Mouse (Mus musculus) brain, adult 10 weeks (tissue): ENCODE measurements around the gene Pnpla7. TPM values are rescaled to one million over a fixed set of nuclear protein-coding genes. Genes with fewer than 3 reads are reported as not detected.

ENCODE experiments used
- polyA plus RNA-seq: library from polyadenylated mRNA; stranded (reverse); fragments of 350-450 nt; fragmentation: Illumina TruSeq; extraction: RNeasy Lipid Tissue Mini Kit (QIAGEN cat#74804); gene quantifications from one replicate; pipeline ENCODE4 v1.2.3, GENCODE M21; 2015; ENCODE audit warnings: low read depth, low replicate concordance

The Pnpla7 gene
- 11.9 TPM for polyA plus RNA-seq

GRCm38 (mm10) chr2:24975704-24976297, at the start of gene Pnpla7:
Gene Pnpla7, plus strand, starts transcription at chr2:24976033.

GRCm38 (mm10) chr2:24935057-24935796, 40.6 kb upstream of the Pnpla7 start, which contains the start of gene Arrdc1:
Gene Arrdc1, minus strand, starts transcription at chr2:24935252.

GRCm38 (mm10) chr2:24949421-24950188, 26.2 kb upstream of the Pnpla7 start, which contains the start of gene Zmynd19:
Gene Zmynd19, plus strand, starts transcription at chr2:24949792.

GRCm38 (mm10) chr2:24962304-24963000, 13.4 kb upstream of the Pnpla7 start, which contains the start of gene Dph7:
Gene Dph7, plus strand, starts transcription at chr2:24962400.

GRCm38 (mm10) chr2:24974906-24975703, 728 bp upstream of the Pnpla7 start, which contains the start of gene Mrpl41:
Gene Mrpl41, minus strand, starts transcription at chr2:24975098.

GRCm38 (mm10) chr2:25054221-25055067, 78.6 kb downstream of the Pnpla7 start, which contains the start of gene Nsmf:
Gene Nsmf, plus strand, starts transcription at chr2:25054355.

GRCm38 (mm10) chr2:25080076-25080475, 104.2 kb downstream of the Pnpla7 start, which contains the start of gene Entpd8:
Gene Entpd8, plus strand, starts transcription at chr2:25080304.

GRCm38 (mm10) chr2:25095109-25095850, 119.4 kb downstream of the Pnpla7 start, which contains the start of gene Noxa1:
Gene Noxa1, minus strand, starts transcription at chr2:25095149.

Other genes with a start within 250 kb of the Pnpla7 start
- 37.4 TPM for gene Cacna1b, start 212.9 kb upstream of the Pnpla7 start, polyA plus RNA-seq
- gene Ehmt1, start 56.4 kb upstream of the Pnpla7 start, polyA plus RNA-seq: 20.3 TPM
- 13.1 TPM for gene Arrdc1, start 40.8 kb upstream of the Pnpla7 start, polyA plus RNA-seq
- 34.0 TPM for gene Zmynd19, start 26.2 kb upstream of the Pnpla7 start, polyA plus RNA-seq
- gene Dph7, start 13.6 kb upstream of the Pnpla7 start, polyA plus RNA-seq: 37.8 TPM
- gene Mrpl41, start 935 bp upstream of the Pnpla7 start, polyA plus RNA-seq: 176 TPM
- gene Nsmf, start 78.3 kb downstream of the Pnpla7 start, polyA plus RNA-seq: 429 TPM
- gene Entpd8, start 104.3 kb downstream of the Pnpla7 start, polyA plus RNA-seq: not detected
- not detected for gene Noxa1, start 119.1 kb downstream of the Pnpla7 start, polyA plus RNA-seq
- gene Nrarp, start 204.7 kb downstream of the Pnpla7 start, polyA plus RNA-seq: 13.6 TPM
- 2.9 TPM for gene Tor4a, start 220.9 kb downstream of the Pnpla7 start, polyA plus RNA-seq
- 47.7 TPM for gene Nelfb, start 235.5 kb downstream of the Pnpla7 start, polyA plus RNA-seq
- not detected for gene Stpg3, start 238.6 kb downstream of the Pnpla7 start, polyA plus RNA-seq
- not detected for gene Fam166a, start 242.7 kb downstream of the Pnpla7 start, polyA plus RNA-seq
- gene Tubb4b, start 248.7 kb downstream of the Pnpla7 start, polyA plus RNA-seq: 563 TPM